Mouse (Mus musculus) heart, embryonic 16.5 days (tissue): ENCODE measurements around the gene Slc35e4. TPM values are rescaled to one million over a fixed set of nuclear protein-coding genes. Genes with fewer than 3 reads are reported as not detected.
"Not testable (repeated sequence)": the region's sequence is repeated elsewhere in the genome, so short reads cannot be mapped to it uniquely, and the experiment has no call there.

Experiments
- ATAC-seq: fragments of 200-750 bp; cut with Nextera tagmentation; replicated peaks from 2 replicates; pipeline ENCODE4 v1.8.0; 2017; ENCODE audit warnings: moderate number of reproducible peaks; ENCODE audit not compliant: insufficient read depth, low FRiP score; ENCODE audit errors: extremely low read depth
- H3K27ac ChIP-seq: fragments of 300-500 bp; sonication (generic); 2 replicates; pipeline ENCODE4 v1.5.1; 2014; ENCODE audit warnings: mild to moderate bottlenecking, low read length, control low read depth, moderate library complexity
- H3K27me3 ChIP-seq: fragments of 300-500 bp; sonication (generic); 2 replicates; pipeline ENCODE4 v1.6.1; 2014; ENCODE audit warnings: low read length, mixed read lengths; ENCODE audit not compliant: control insufficient read depth, insufficient read depth
- H3K36me3 ChIP-seq: fragments of 300-500 bp; sonication (generic); 2 replicates; pipeline ENCODE4 v1.6.1; 2014; ENCODE audit not compliant: control insufficient read depth, insufficient read depth
- H3K4me1 ChIP-seq: fragments of 300-500 bp; sonication (generic); 2 replicates; pipeline ENCODE4 v1.6.1; 2014; ENCODE audit warnings: low read length, mixed read lengths; ENCODE audit not compliant: control insufficient read depth, insufficient read depth
- H3K4me2 ChIP-seq: fragments of 300-500 bp; sonication (generic); 2 replicates; pipeline ENCODE4 v1.6.1; 2014; ENCODE audit warnings: low read depth, mild to moderate bottlenecking, control low read depth, low read length
- H3K4me3 ChIP-seq: fragments of 300-500 bp; sonication (generic); 2 replicates; pipeline ENCODE4 v1.5.1; 2014; ENCODE audit warnings: mild to moderate bottlenecking, control low read depth, low read length
- H3K9ac ChIP-seq: fragments of 300-500 bp; sonication (generic); 2 replicates; pipeline ENCODE4 v1.6.1; 2014; ENCODE audit warnings: low read length, control low read depth
- H3K9me3 ChIP-seq: fragments of 300-500 bp; sonication (generic); replicated peaks from 2 replicates; pipeline ENCODE4 v1.6.1; 2016; ENCODE audit warnings: low read length; ENCODE audit not compliant: control insufficient read depth
- whole genome bisulfite sequencing: fragments of 180-500 bp; shearing (Covaris S2); extraction: QIAGEN DNeasy Blood & Tissue Kit; methylation state at CpG from one replicate; pipeline ENCODE4 v1.1.7; 2014; 5-methylcytosine and 5-hydroxymethylcytosine counted together
- polyA plus RNA-seq: library from polyadenylated mRNA; unstranded; fragments of >200 nt; fragmentation: Nextera tagmentation; extraction: Ambion mirVana; gene quantifications from 2 replicates; pipeline ENCODE4 v1.2.1, GENCODE M21; 2015

Slc35e4 gene
- 4.2 and 4.3 TPM in 2 replicates for polyA plus RNA-seq

GRCm38 (mm10) chr11:3914109-3914840 is at the start of gene Slc35e4:
TSS of gene Slc35e4 (minus strand) at chr11:3914664.
- Histone ChIP-seq H3K36me3 (0 out of 2 replicates have a peak, but pooled peaks cover 7% of the 10 kb centered on the region), H3K4me2 (peak within 1 kb of the TSS; percentile 98), H3K4me3 (peak within 1 kb of the TSS; percentile 65), H3K4me1 (peaks cover 42% of the 10 kb centered on the region), H3K27me3 (peaks cover 4% of the 10 kb centered on the region; the same call in 1 of the 2 replicates), H3K9ac (peak within 1 kb of the TSS; percentile 74), H3K9me3 (no peaks in the 10 kb centered on the region), H3K27ac (peak within 1 kb of the TSS; percentile 51)
- peak; percentile 53 for ATAC-seq
- WGBS: under 1% methylated on average over 28 of the region's 28 CpGs

- ATAC-seq: peak; percentile 89
- Histone ChIP-seq H3K4me3 (peak within 1 kb of the TSS; percentile 84), H3K36me3 (peaks cover 5% of the 10 kb centered on the region; the same call in 1 of the 2 replicates), H3K4me1 (peaks cover 10% of the 10 kb centered on the region), H3K9ac (peak within 1 kb of the TSS; percentile 86), H3K27me3 (no peaks in the 10 kb centered on the region), H3K9me3 (no peaks in the 10 kb centered on the region), H3K27ac (peak within 1 kb of the TSS; percentile 70), H3K4me2 (peak within 1 kb of the TSS; percentile 91)
- under 1% methylated on average over 31 of the region's 31 CpGs for WGBS
Observed at GRCm38 (mm10) chr11:3963610-3964415, 49.3 kb upstream of the Slc35e4 start, which contains the start of gene Pes1. TSS of gene Pes1 (plus strand) at chr11:3963975.

DNA sequence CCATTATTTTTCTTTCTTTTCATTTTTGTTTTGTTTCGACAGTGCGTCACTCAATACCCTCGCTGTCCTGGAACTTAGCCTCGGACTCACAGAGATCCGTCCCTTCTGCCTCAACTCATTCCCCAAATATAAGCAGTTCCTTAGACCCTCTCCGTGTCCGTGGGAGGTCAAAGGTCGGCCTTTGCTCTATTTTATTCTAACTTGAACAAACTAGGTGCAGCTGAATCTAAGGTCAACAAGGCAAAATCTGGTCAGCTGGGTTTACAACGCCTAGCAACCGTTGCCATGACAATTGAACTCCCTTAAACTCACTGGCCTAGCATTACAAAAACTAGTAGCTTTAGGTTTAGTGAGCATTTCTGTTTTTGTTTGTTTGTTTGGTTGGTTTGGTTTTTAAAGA is 48.7 kb upstream of the Slc35e4 start:
- peak overlapping the region; percentile 86; the same call in 1 of the 2 replicates for H3K9ac ChIP-seq
- peak overlapping the region; percentile 91 for H3K4me2 ChIP-seq
- peaks cover 2% of the 10 kb centered on the region; the same call in 1 of the 2 replicates for H3K36me3 ChIP-seq
- 83% methylated on average over 10 of the region's 10 CpGs for WGBS
- peaks cover 10% of the 10 kb centered on the region for H3K4me1 ChIP-seq
- no peaks in the 10 kb centered on the region for H3K9me3 ChIP-seq
- H3K27ac ChIP-seq: peak overlapping the region; percentile 41; the same call in 1 of the 2 replicates
- ATAC-seq: no peak
- no peaks in the 10 kb centered on the region for H3K27me3 ChIP-seq
- peak overlapping the region; percentile 84 for H3K4me3 ChIP-seq

GRCm38 (mm10) chr11:3961761-3962160 is 47.3 kb upstream of the Slc35e4 start:
- 59% methylated on average over 3 of the region's 3 CpGs for WGBS
- Histone ChIP-seq H3K9ac (no peak overlapping the region), H3K9me3 (no peaks in the 10 kb centered on the region), H3K27ac (no peak overlapping the region), H3K4me3 (no peak overlapping the region), H3K4me2 (no peak overlapping the region), H3K36me3 (no peaks in the 10 kb centered on the region), H3K27me3 (no peaks in the 10 kb centered on the region), H3K4me1 (peaks cover 10% of the 10 kb centered on the region)
- ATAC-seq: no peak

DNA sequence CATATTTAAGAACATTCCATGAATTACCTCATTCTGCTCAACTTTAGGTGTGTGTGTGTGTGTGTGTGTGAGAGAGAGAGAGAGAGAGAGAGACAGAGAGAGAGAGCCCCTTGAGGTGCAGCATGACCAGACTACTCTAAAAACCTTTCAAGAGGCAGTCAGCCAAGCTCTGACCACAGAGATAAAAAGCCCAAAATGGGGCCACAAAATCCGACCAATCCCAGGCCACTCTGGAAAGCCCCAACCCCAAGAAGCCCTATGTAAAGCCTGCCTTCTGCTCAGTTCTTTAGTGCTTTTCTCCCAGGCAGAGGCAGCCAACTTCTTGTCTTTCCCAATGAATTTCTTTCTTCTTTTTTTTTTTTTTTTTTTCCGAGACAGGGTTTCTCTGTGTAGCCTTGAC is 46.4 kb upstream of the Slc35e4 start:
- Histone ChIP-seq H3K4me3 (no peak overlapping the region), H3K9me3 (no peaks in the 10 kb centered on the region), H3K9ac (no peak overlapping the region), H3K4me1 (peaks cover 10% of the 10 kb centered on the region), H3K4me2 (no peak overlapping the region), H3K36me3 (no peaks in the 10 kb centered on the region), H3K27me3 (no peaks in the 10 kb centered on the region), H3K27ac (no peak overlapping the region)
- WGBS: 49% methylated on average over 2 of the region's 2 CpGs
- ATAC-seq: no peak

GRCm38 (mm10) chr11:3955371-3955770 is 40.9 kb upstream of the Slc35e4 start:
- H3K9ac ChIP-seq, ATAC-seq, H3K4me2 ChIP-seq, H3K4me3 ChIP-seq, H3K9me3 ChIP-seq, H3K27me3 ChIP-seq, H3K4me1 ChIP-seq, H3K36me3 ChIP-seq, H3K27ac ChIP-seq: not testable (repeated sequence)
- WGBS: 64% methylated on average over 4 of the region's 4 CpGs

- H3K4me2 ChIP-seq, H3K4me3 ChIP-seq, ATAC-seq, H3K27me3 ChIP-seq, H3K9ac ChIP-seq, H3K36me3 ChIP-seq, H3K9me3 ChIP-seq, H3K27ac ChIP-seq, H3K4me1 ChIP-seq: not testable (repeated sequence)
- 81% methylated on average over 5 of the region's 5 CpGs for WGBS
Observed at GRCm38 (mm10) chr11:3954876-3955275, 40.4 kb upstream of the Slc35e4 start.

DNA sequence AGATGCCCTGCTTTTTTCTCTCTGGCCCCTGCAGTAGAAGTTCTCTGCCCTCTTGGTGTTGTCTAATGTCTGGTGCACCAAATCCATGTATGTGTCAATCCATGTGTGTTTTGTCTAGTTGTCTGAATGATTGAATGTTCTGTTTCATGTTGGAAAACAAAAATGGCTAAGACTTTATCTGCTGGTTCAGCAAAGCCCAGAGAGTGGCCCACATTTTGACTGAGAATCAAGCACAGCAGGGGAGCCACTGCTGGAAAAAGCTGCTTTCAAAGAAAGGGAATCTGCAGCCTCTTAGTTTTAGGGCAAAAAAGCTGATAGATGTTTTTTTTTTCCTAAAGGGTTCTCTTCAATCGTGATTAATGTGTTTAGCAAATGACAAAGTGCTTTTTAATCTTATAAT is 31.9 kb upstream of the Slc35e4 start:
- H3K4me2 ChIP-seq: no peak overlapping the region
- no peaks in the 10 kb centered on the region for H3K4me1 ChIP-seq
- no peak overlapping the region for H3K4me3 ChIP-seq
- H3K9ac ChIP-seq: no peak overlapping the region
- H3K9me3 ChIP-seq: no peaks in the 10 kb centered on the region
- H3K27me3 ChIP-seq: no peaks in the 10 kb centered on the region
- 27% methylated on average over 1 of the region's 1 CpGs for WGBS
- ATAC-seq: no peak
- no peak overlapping the region for H3K27ac ChIP-seq
- H3K36me3 ChIP-seq: no peaks in the 10 kb centered on the region

DNA sequence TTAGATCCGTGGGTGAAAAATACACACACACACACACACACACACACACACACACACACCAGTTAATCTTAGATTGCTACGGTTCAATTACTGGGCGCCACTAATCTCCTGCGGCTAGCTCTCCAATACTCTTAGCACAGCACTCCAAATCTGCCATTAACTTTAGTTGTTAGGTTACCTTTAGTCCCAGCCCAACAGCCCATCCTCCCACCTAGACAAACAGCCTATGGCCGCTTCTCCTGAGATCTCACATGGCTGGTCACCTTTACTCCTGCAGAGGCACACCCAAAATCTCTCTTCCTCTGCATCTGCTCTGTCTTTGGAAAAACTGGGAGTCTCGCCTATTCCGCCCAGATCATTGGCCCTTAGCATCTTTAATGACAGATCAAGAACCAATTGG is 26.9 kb upstream of the Slc35e4 start:
- 86% methylated on average over 7 of the region's 7 CpGs for WGBS
- Histone ChIP-seq H3K9me3 (no peaks in the 10 kb centered on the region), H3K27ac (no peak overlapping the region), H3K27me3 (0 out of 2 replicates have a peak, but pooled peaks cover 2% of the 10 kb centered on the region), H3K36me3 (no peaks in the 10 kb centered on the region), H3K4me1 (no peaks in the 10 kb centered on the region), H3K4me3 (no peak overlapping the region), H3K4me2 (no peak overlapping the region), H3K9ac (no peak overlapping the region)
- no peak for ATAC-seq
